Mouse (Mus musculus) heart, postnatal 14 days (tissue): ENCODE measurements at regions not wholly inside any gene's neighbourhood (a gene's known extent, or its start where the extent isn't known, plus 50 kb on each side); places are given as distances from the start of the nearest gene placed in this dataset.

Source experiments
- DNase-seq, 2 experiments: peaks; one replicate each; pipeline ENCODE4 v3.0.0; 2021 to 2022
- intact Hi-C: fragments of 180-260 bp; cut with DNase I; formaldehyde crosslinking; loops from one replicate; pipeline ENCODE4 v1.15.1; 2025

GRCm38 (mm10) chrX:150709416-150709815, 52.0 kb upstream of the Tro start:
- peak; percentile 22 to 52 for DNase-seq
- intact Hi-C loops, result loop anchor here (2.0 to 10.0 kb wide), 2 partner anchors 247 to 405 kb away; no protein-coding TSS in a partner anchor
